Mouse (Mus musculus): ENCODE data around the gene Utp14a. TPM values are rescaled to one million over a fixed set of nuclear protein-coding genes. Genes with fewer than 3 reads are reported as not detected.

Utp14a gene
- total RNA-seq, 2 experiments from 2014 or later, result 17.6 to 18.3 TPM

DNA sequence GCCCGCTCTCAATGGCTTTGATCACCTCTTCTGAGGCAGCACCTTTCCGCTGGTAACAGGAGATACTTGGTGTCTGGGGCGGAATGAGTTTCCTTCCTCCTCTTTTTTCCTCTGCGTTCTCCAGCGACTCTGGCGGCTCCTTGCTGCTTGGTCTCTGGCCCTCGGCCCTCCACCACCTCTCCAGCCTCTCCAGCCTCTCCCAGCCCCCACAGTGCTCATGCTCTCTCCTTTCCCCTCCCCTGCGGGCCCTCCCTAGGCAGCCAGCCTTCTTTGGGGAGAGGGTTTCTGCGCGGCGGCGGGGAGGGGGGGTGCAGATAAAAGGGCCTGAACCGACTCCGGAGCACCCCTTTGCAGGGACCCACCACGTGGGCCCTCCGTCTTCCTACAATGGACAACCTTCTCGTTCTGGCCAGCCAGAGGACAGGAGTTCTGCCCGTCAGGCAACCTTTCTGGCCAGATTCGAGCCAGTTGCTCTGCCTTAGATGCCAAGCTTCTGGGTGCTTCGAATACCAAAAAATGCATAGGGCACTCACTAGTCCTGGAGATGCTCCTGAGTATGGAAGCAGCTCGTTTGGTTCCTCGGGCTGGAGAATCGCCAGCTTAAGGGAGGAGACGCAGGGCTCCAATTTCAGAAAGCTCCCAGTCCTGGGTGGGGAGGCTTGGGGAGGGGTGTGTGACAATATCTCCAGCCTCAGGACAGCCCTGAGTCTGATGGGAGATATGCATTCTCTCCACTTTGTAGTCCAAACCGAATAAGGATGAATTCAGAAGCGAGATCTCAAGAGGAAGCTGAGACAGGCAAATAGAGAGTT lies 54.2 kb downstream of the Utp14a start:
- DNase-seq (ENCODE audit: low spot score in 2 of 2), result no peak

DNA sequence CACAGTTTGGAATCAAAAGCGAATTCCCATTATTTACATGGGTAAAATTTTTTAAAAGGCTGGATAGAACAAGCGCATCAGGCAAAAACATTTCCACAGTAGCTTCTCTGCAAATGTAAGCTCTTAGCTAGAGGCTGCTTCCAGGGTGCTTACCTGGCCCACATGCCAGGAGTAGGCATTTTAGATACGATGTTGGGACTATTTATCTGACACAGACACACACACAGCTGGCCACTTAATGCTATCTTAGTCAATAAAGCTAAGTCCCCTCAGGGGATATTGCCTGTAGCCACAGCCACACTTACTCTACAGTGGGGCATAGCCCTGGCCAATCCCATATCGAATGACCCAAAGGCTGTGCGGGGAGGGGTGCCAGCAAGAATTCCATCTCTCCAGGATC lies 55.1 kb downstream of the Utp14a start:
- DNase-seq (ENCODE audit: low spot score in 2 of 2), result no peak

DNA sequence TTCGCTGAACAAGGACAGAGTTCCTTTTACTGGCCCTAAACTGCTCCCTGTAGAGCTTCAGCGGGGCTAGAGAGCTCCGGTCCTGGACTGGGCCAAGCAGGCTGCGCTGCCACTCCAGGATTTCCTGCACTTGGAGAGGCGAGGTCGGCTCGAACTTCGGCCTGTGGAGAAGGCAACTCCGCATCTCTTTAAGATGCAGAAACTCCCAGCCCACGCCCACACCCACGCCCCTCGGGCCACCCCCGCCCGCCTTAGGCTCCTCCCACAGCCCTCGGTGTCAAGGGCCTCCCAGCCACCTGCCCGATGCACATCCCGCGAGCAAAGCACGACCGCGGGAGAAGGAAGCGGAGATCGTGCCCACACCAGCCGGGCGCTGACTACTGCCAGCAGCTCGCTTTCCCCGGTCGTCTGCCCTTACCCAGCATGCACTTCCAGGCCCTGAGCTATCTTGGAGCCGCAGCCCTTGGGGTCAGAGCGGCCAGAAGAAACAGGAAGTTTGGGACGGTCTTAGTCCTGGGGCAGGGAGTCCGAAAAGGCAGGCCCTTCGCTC lies 57.9 kb downstream of the Utp14a start:
- DNase-seq (ENCODE audit: low spot score in 2 of 2), result peak; percentile 77 to 78

DNA sequence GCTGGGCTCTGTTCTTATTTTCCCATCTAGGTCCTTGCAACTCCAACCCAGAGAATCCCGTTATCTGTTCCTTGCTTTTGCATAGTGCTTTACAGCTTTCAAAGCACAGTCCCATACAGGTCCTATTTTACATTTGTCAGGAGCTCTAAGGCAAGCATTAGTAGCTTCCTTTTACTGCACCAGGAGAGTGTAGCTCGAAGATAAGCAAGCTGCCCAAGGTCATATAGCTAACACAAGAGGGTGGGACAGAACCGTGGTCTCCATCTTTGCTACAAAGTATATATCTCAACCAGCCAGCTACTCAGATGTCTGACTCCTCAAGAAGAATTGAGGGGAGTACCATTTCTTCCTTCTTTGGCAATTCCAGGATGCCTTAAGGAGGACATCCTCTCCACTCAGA lies 60.8 kb downstream of the Utp14a start:
- DNase-seq (ENCODE audit: low spot score in 2 of 2), result no peak

DNA sequence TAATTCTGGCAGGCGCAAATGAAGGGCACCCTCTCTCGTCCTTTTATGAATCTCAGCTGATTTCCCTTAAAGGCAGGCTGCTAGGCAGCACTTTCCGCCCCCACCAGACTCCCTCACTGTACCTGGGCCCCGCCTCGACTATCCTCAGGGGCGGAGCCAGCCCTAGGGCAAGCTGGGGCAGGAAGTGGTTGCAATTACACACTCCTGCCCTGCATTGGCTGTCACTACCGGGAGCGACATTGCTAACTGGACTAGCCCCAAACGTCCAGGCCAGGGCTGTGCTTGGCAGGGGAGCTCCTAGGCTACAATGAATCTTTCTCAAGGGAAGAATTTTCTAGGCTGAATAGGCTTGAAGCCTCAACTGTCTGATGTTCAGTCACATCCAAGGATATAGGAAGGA lies 61.5 kb downstream of the Utp14a start:
- no peak for DNase-seq (ENCODE audit: low spot score in 2 of 2)

Other genes with a start within 250 kb of the Utp14a start
- gene Apln, start 222.0 kb upstream of the Utp14a start, total RNA-seq (2021), result 10 to 100 TPM in 1 of 2 experiments, 1 to 10 TPM in 1; 1.5 to 23.2 TPM
- gene Xpnpep2, start 148.1 kb upstream of the Utp14a start, total RNA-seq (2021), result 1 to 10 TPM; 1.4 to 3.7 TPM
- gene Sash3, start 110.4 kb upstream of the Utp14a start, total RNA-seq (2021), result 1 to 10 TPM; 1.5 to 2.2 TPM
- gene Zdhhc9, start 48.0 kb upstream of the Utp14a start, total RNA-seq (2021), result 10 to 100 TPM; 17.4 to 18.9 TPM
- gene Bcorl1, start 84.5 kb downstream of the Utp14a start, total RNA-seq (2021), result 1 to 10 TPM; 8.0 to 9.1 TPM
- gene Elf4, start 206.3 kb downstream of the Utp14a start, total RNA-seq (2021), result 10 to 100 TPM in 1 of 2 experiments, 1 to 10 TPM in 1; 9.9 to 14.6 TPM

Measured in adrenal gland, adult 18-20 months (tissue).